Mouse (Mus musculus) stomach, postnatal 0 days (tissue): ENCODE data around the gene Ptprh. TPM values are rescaled to one million over a fixed set of nuclear protein-coding genes. Genes with fewer than 3 reads are reported as not detected.
A peak's percentile ranks its signal among the peaks of the same experiment; 100 is the strongest.

Experiments used
- ATAC-seq: fragments of 200-750 bp; cut with Nextera tagmentation; 2 replicates; pipeline ENCODE4 v1.8.0; 2017; ENCODE audit not compliant: low FRiP score, low TSS enrichment
- DNase-seq: peaks from one replicate; pipeline ENCODE4 v3.0.0-alpha.2; 2016; ENCODE audit warnings: low spot score
- H3K27ac ChIP-seq: fragments of 300-500 bp; sonication (generic); replicated peaks from 2 replicates; pipeline ENCODE4 v1.5.1; 2014; ENCODE audit warnings: mild to moderate bottlenecking, control low read depth
- H3K27me3 ChIP-seq: fragments of 300-500 bp; sonication (generic); 2 replicates; pipeline ENCODE4 v1.6.1; 2014; ENCODE audit warnings: low read length; ENCODE audit not compliant: control insufficient read depth, insufficient read depth
- H3K36me3 ChIP-seq: fragments of 300-500 bp; sonication (generic); 2 replicates; pipeline ENCODE4 v1.6.1; 2014; ENCODE audit warnings: low read length, mixed read lengths; ENCODE audit not compliant: control insufficient read depth, insufficient read depth
- H3K4me1 ChIP-seq: fragments of 300-500 bp; sonication (generic); replicated peaks from 2 replicates; pipeline ENCODE4 v1.6.1; 2014; ENCODE audit warnings: antibody characterized with exemption; ENCODE audit not compliant: control insufficient read depth, insufficient read depth
- H3K4me2 ChIP-seq: fragments of 300-500 bp; sonication (generic); replicated peaks from 2 replicates; pipeline ENCODE4 v1.6.1; 2014; ENCODE audit warnings: low read depth, mild to moderate bottlenecking, control low read depth, moderate library complexity
- H3K4me3 ChIP-seq: fragments of 300-500 bp; sonication (generic); 2 replicates; pipeline ENCODE4 v1.5.1; 2014; ENCODE audit warnings: low read depth, low read length, control low read depth
- H3K9ac ChIP-seq: fragments of 300-500 bp; sonication (generic); 2 replicates; pipeline ENCODE4 v1.6.1; 2014; ENCODE audit warnings: mild to moderate bottlenecking, low read length, control low read depth, mixed read lengths
- H3K9me3 ChIP-seq: fragments of 300-500 bp; sonication (generic); 2 replicates; pipeline ENCODE4 v1.6.1; 2016; ENCODE audit warnings: low read length; ENCODE audit not compliant: control insufficient read depth
- CTCF ChIP-seq: IDR thresholded peaks from 2 replicates; pipeline ENCODE4 v1.5.1; 2016; ENCODE audit warnings: antibody characterized with exemption, low read depth, mild to moderate bottlenecking, moderate library complexity
- EP300 ChIP-seq: optimal IDR thresholded peaks from 2 replicates; pipeline ENCODE3; 2016; ENCODE audit warnings: antibody characterized with exemption
- WGBS: fragments of 180-500 bp; shearing (Covaris S2); extraction: QIAGEN DNeasy Blood & Tissue Kit; methylation state at CpG from one replicate; pipeline ENCODE4 v1.1.7; 2014; 5-methylcytosine and 5-hydroxymethylcytosine counted together
- polyA plus RNA-seq: library from polyadenylated mRNA; unstranded; fragments of >200 nt; fragmentation: Nextera tagmentation; extraction: Ambion mirVana; gene quantifications from 2 replicates; pipeline ENCODE4 v1.2.1, GENCODE M21; 2015

Ptprh gene
- polyA plus RNA-seq, 1 experiment from 2014 or later, result 1.9 TPM

GRCm38 (mm10) chr7:4646806-4647205 lies 43.0 kb upstream of the Ptprh start:
- WGBS, result 76% methylated on average over 3 of the region's 3 CpGs
- Histone ChIP-seq H3K9me3 (no peaks in the 10 kb centered on the region), H3K27ac (no peak overlapping the region), H3K4me3 (no peak overlapping the region), H3K4me1 (no peaks in the 10 kb centered on the region), H3K4me2 (no peak overlapping the region), H3K9ac (no peak overlapping the region), H3K27me3 (no peaks in the 10 kb centered on the region), H3K36me3 (peaks cover 15% of the 10 kb centered on the region; the same call in 1 of the 2 replicates)
- DNase-seq (no peak), ATAC-seq (peak; percentile 30; the same call in 1 of the 2 replicates)
- no peak for TF ChIP-seq CTCF
- no peak for TF ChIP-seq EP300

GRCm38 (mm10) chr7:4643225-4643624 lies 39.4 kb upstream of the Ptprh start:
- Histone ChIP-seq H3K4me3 (no peak overlapping the region), H3K9me3 (no peaks in the 10 kb centered on the region), H3K4me1 (no peaks in the 10 kb centered on the region), H3K9ac (no peak overlapping the region), H3K36me3 (peaks cover 35% of the 10 kb centered on the region), H3K27me3 (no peaks in the 10 kb centered on the region), H3K27ac (no peak overlapping the region), H3K4me2 (no peak overlapping the region)
- 96% methylated on average over 6 of the region's 6 CpGs for WGBS
- TF ChIP-seq CTCF (no peak), EP300 (no peak)
- no peak for DNase-seq
- ATAC-seq, result no peak

GRCm38 (mm10) chr7:4641956-4642355 lies 38.1 kb upstream of the Ptprh start:
- Histone ChIP-seq H3K27me3 (no peaks in the 10 kb centered on the region), H3K9ac (no peak overlapping the region), H3K27ac (no peak overlapping the region), H3K4me2 (no peak overlapping the region), H3K36me3 (peaks cover 35% of the 10 kb centered on the region), H3K4me3 (no peak overlapping the region), H3K9me3 (no peaks in the 10 kb centered on the region), H3K4me1 (no peaks in the 10 kb centered on the region)
- DNase-seq (no peak), ATAC-seq (no peak)
- 63% methylated on average over 7 of the region's 7 CpGs for WGBS
- no peak for TF ChIP-seq EP300
- TF ChIP-seq CTCF, result no peak

- Histone ChIP-seq H3K9me3 (no peaks in the 10 kb centered on the region), H3K4me3 (no peak overlapping the region), H3K9ac (no peak overlapping the region), H3K27me3 (no peaks in the 10 kb centered on the region), H3K36me3 (peaks cover 32% of the 10 kb centered on the region), H3K4me2 (no peak overlapping the region), H3K4me1 (no peaks in the 10 kb centered on the region), H3K27ac (no peak overlapping the region)
- 0 out of 2 replicates have a peak, but pooled peaks have one; percentile 10 for ATAC-seq
- TF ChIP-seq CTCF (peak; percentile 18; the same call in 1 of the 2 replicates), EP300 (no peak)
- 78% methylated on average over 11 of the region's 11 CpGs for WGBS
- no peak for DNase-seq
These were observed 37.3 kb upstream of the Ptprh start for GRCm38 (mm10) chr7:4641155-4641554.

GRCm38 (mm10) chr7:4636179-4636578 lies 32.3 kb upstream of the Ptprh start:
- Histone ChIP-seq H3K27me3 (no peaks in the 10 kb centered on the region), H3K4me3 (no peak overlapping the region), H3K36me3 (peaks cover 42% of the 10 kb centered on the region), H3K27ac (no peak overlapping the region), H3K9me3 (no peaks in the 10 kb centered on the region), H3K9ac (no peak overlapping the region), H3K4me2 (no peak overlapping the region), H3K4me1 (no peaks in the 10 kb centered on the region)
- TF ChIP-seq EP300 (no peak), CTCF (no peak)
- no peak for DNase-seq
- 75% methylated on average over 4 of the region's 4 CpGs for WGBS
- no peak for ATAC-seq

GRCm38 (mm10) chr7:4631031-4631430 lies 27.2 kb upstream of the Ptprh start, which contains the start of gene Tmem86b:
TSS of gene Tmem86b (minus strand) at chr7:4631422.
- TF ChIP-seq CTCF (no peak), EP300 (no peak)
- no peaks in the 10 kb centered on the region for H3K4me1 ChIP-seq
- H3K9ac ChIP-seq, result no peak within 1 kb of the TSS
- DNase-seq (no peak), ATAC-seq (0 out of 2 replicates have a peak, but pooled peaks have one; percentile 11)
- H3K4me3 ChIP-seq, result no peak within 1 kb of the TSS
- peaks cover 34% of the 10 kb centered on the region for H3K36me3 ChIP-seq
- H3K27ac ChIP-seq, result no peak within 1 kb of the TSS
- H3K9me3 ChIP-seq, result no peaks in the 10 kb centered on the region
- 81% methylated on average over 4 of the region's 4 CpGs for WGBS
- H3K4me2 ChIP-seq, result no peak within 1 kb of the TSS
- no peaks in the 10 kb centered on the region for H3K27me3 ChIP-seq
